Mouse (Mus musculus) embryonic facial prominence, embryonic 11.5 days (tissue): ENCODE data around the gene Hoxd12. TPM values are rescaled to one million over a fixed set of nuclear protein-coding genes. Genes with fewer than 3 reads are reported as not detected.
A peak's percentile ranks its signal among the peaks of the same experiment; 100 is the strongest.

Experiments used
- ATAC-seq: fragments of 200-750 bp; cut with Nextera tagmentation; replicated peaks from 2 replicates; pipeline ENCODE4 v1.8.0; 2017; ENCODE audit warnings: low read depth; ENCODE audit not compliant: insufficient number of reproducible peaks, low FRiP score, low TSS enrichment
- DNase-seq: peaks from one replicate; pipeline ENCODE4 v3.0.0-alpha.2; 2015; ENCODE audit warnings: low spot score
- H3K27ac ChIP-seq: fragments of 300-500 bp; sonication (generic); replicated peaks from 2 replicates; pipeline ENCODE4 v1.5.1; 2014; ENCODE audit warnings: mild to moderate bottlenecking, low read depth, low read length, control low read depth
- H3K27me3 ChIP-seq: fragments of 300-500 bp; sonication (generic); 2 replicates; pipeline ENCODE4 v1.6.1; 2014; ENCODE audit warnings: mild to moderate bottlenecking, low read length, moderate library complexity, mixed read lengths; ENCODE audit not compliant: control insufficient read depth, insufficient read depth
- H3K36me3 ChIP-seq: fragments of 300-500 bp; sonication (generic); replicated peaks from 2 replicates; pipeline ENCODE4 v1.6.1; 2014; ENCODE audit warnings: low read depth, mild to moderate bottlenecking, low read length, moderate library complexity, mixed read lengths; ENCODE audit not compliant: control insufficient read depth, insufficient read depth
- H3K4me1 ChIP-seq: fragments of 300-500 bp; sonication (generic); 2 replicates; pipeline ENCODE4 v1.6.1; 2014; ENCODE audit warnings: low read length, mixed read lengths; ENCODE audit not compliant: control insufficient read depth, insufficient read depth
- H3K4me2 ChIP-seq: fragments of 300-500 bp; sonication (generic); 2 replicates; pipeline ENCODE4 v1.6.1; 2014; ENCODE audit warnings: low read depth, mild to moderate bottlenecking, control low read depth, low read length, moderate library complexity
- H3K4me3 ChIP-seq: fragments of 300-500 bp; sonication (generic); 2 replicates; pipeline ENCODE4 v1.5.1; 2014; ENCODE audit warnings: low read depth, low read length, control low read depth
- H3K9ac ChIP-seq: fragments of 300-500 bp; sonication (generic); replicated peaks from 2 replicates; pipeline ENCODE4 v1.6.1; 2014; ENCODE audit warnings: mild to moderate bottlenecking, control low read depth, low read length
- H3K9me3 ChIP-seq: fragments of 300-500 bp; sonication (generic); replicated peaks from 2 replicates; pipeline ENCODE4 v1.6.1; 2016; ENCODE audit warnings: mild to moderate bottlenecking, low read length, inconsistent platforms, mixed read lengths; ENCODE audit not compliant: control insufficient read depth
- WGBS: fragments of 180-500 bp; shearing (Covaris S2); extraction: QIAGEN DNeasy Blood & Tissue Kit; methylation state at CpG from one replicate; pipeline ENCODE4 v1.1.7; 2014; 5-methylcytosine and 5-hydroxymethylcytosine counted together
- polyA plus RNA-seq: library from polyadenylated mRNA; unstranded; fragments of >200 nt; fragmentation: Nextera tagmentation; extraction: Ambion mirVana; gene quantifications from 2 replicates; pipeline ENCODE4 v1.2.1, GENCODE M21; 2014

Gene Hoxd12
- polyA plus RNA-seq, 1 experiment from 2014 or later: not detected

DNA sequence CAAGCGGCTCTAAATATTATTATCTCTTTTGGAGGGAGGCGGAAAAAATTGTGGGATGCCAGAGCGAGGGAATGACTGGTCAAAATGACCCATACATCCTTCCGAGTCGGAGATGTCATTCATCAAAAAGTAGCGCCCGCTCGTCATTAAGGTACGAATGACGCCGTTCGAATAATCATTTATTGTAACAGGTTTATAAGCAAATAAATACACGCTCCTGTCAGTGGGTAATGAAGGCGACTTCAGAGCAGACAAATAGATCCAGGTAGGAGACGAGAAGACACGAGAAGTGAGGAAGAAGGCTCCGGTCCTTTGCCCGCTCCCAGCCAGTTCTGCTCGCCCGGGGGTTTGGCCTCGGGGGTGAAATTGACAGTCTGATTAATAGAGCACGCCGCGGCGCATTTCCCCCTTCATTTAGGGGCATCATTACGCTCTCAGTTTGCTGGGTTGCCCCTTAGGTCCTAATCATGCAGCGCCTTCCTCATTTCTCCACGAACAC lies 15.3 kb upstream of the Hoxd12 start, which contains the start of gene Evx2:
Gene Evx2 (minus strand): TSS at position 51 of the 499 bp plus-strand sequence.
- Histone ChIP-seq H3K9me3 (no peaks in the 10 kb centered on the region), H3K36me3 (no peaks in the 10 kb centered on the region), H3K4me1 (no peaks in the 10 kb centered on the region; the same call in 1 of the 2 replicates), H3K27ac (no peak within 1 kb of the TSS), H3K4me3 (no peak within 1 kb of the TSS), H3K4me2 (no peak within 1 kb of the TSS), H3K27me3 (peaks cover 76% of the 10 kb centered on the region), H3K9ac (no peak within 1 kb of the TSS)
- DNase-seq (peak; percentile 28), ATAC-seq (no peak)
- 1% methylated on average over 28 of the region's 28 CpGs for WGBS

DNA sequence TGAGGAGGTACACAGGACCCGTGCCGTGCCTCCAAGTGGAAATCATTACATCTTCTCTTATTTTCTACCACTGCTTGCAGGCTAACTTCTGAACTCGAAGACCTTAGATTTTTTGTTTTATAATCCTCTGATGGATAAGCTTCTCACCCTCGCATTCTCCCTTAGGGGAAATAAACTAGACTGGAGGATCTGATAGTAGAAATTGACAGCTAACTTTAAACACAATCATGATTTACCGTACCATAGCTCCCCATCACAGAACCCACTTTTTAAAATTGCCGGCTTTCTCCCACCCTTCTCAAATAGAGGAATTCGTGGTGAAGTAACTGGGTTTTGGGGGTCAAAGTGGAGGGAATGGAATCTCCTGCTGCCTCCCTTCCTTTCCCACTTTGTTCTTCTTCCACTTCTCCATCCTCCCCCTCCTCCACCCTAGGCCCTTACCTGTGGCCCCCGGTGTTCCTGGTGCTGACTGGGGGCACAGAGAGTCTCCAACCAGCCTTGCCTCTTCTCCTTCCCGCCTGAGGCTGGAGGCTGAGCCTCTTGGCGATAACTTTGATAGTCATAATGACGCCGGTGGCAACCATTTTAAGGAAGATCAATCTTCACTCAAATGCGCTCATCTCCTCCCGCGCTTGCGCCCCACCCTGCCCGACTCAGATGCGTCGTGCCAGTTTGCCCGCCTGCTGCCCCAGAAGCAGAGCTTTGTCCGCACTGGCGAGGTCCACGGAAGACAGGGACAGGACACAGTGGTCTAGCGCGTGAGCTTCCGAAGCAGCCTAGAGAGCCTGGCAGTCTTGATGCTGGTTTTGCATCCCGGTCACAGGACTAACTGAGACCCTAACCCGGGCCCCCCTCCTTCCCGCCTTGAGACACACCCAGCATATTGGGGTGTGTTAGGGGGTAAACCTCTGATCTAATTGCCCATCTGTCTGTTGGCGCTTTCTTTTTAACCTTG lies 14.1 kb upstream of the Hoxd12 start:
- no peaks in the 10 kb centered on the region; the same call in 1 of the 2 replicates for H3K4me1 ChIP-seq
- no peak overlapping the region for H3K9ac ChIP-seq
- H3K4me2 ChIP-seq: no peak overlapping the region
- no peak overlapping the region for H3K4me3 ChIP-seq
- 4% methylated on average over 30 of the region's 30 CpGs for WGBS
- H3K9me3 ChIP-seq: no peaks in the 10 kb centered on the region
- peaks cover 74% of the 10 kb centered on the region for H3K27me3 ChIP-seq
- no peaks in the 10 kb centered on the region for H3K36me3 ChIP-seq
- peak; percentile 13 for DNase-seq
- no peak for ATAC-seq
- no peak overlapping the region for H3K27ac ChIP-seq

- H3K9ac ChIP-seq: no peak overlapping the region
- 0% methylated on average over 14 of the region's 14 CpGs for WGBS
- ATAC-seq: no peak; the same call in 1 of the 2 replicates
Observed at GRCm38 (mm10) chr2:74661685-74662084, 13.1 kb upstream of the Hoxd12 start.

GRCm38 (mm10) chr2:74663291-74663925 lies 11.4 kb upstream of the Hoxd12 start:
- Histone ChIP-seq H3K27me3 (peaks cover 79% of the 10 kb centered on the region), H3K4me2 (no peak overlapping the region), H3K4me1 (peaks cover 5% of the 10 kb centered on the region), H3K4me3 (no peak overlapping the region), H3K9me3 (no peaks in the 10 kb centered on the region), H3K9ac (no peak overlapping the region), H3K36me3 (no peaks in the 10 kb centered on the region), H3K27ac (no peak overlapping the region)
- no peak for ATAC-seq
- DNase-seq: no peak
- WGBS: 2% methylated on average over 18 of the region's 18 CpGs

More at GRCm38 (mm10) chr2:74661685-74662084, 13.1 kb upstream of the Hoxd12 start:
- Histone ChIP-seq H3K4me3 (no peak overlapping the region), H3K4me1 (no peaks in the 10 kb centered on the region; the same call in 1 of the 2 replicates), H3K36me3 (no peaks in the 10 kb centered on the region), H3K4me2 (no peak overlapping the region), H3K27me3 (peaks cover 73% of the 10 kb centered on the region), H3K27ac (no peak overlapping the region), H3K9me3 (no peaks in the 10 kb centered on the region)
- DNase-seq: peak; percentile 83

DNA sequence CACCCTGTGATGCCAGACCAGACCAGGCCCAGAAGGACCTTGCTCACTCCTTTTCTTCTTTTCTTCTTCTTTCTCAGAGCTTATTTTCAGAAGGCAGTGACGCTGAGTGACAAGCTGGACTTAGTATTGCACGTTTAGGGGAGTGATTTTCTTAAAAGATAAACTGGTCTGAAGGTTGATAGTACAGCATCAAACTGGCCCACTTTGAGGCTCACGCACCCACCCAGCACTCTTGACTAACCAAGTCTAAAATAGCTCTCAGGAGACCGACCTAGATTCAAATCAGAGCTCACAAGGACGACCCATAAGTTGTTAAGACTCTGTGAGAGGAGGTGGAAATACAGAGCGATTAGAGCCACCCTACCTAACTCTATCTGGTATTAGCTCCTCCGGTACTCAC lies 8.4 kb upstream of the Hoxd12 start:
- H3K4me2 ChIP-seq: no peak overlapping the region
- H3K4me3 ChIP-seq: no peak overlapping the region
- no peak overlapping the region for H3K9ac ChIP-seq
- DNase-seq (no peak), ATAC-seq (no peak)
- WGBS: 1% methylated on average over 7 of the region's 7 CpGs
- H3K27ac ChIP-seq: no peak overlapping the region
- no peaks in the 10 kb centered on the region for H3K36me3 ChIP-seq
- H3K4me1 ChIP-seq: peaks cover 7% of the 10 kb centered on the region
- peaks cover 81% of the 10 kb centered on the region for H3K27me3 ChIP-seq
- no peaks in the 10 kb centered on the region for H3K9me3 ChIP-seq

- H3K27ac ChIP-seq: no peak overlapping the region
- peaks cover 7% of the 10 kb centered on the region for H3K4me1 ChIP-seq
- no peaks in the 10 kb centered on the region for H3K9me3 ChIP-seq
- no peak overlapping the region for H3K4me2 ChIP-seq
- ATAC-seq: no peak
- H3K27me3 ChIP-seq: peaks cover 79% of the 10 kb centered on the region
- no peak for DNase-seq
- H3K9ac ChIP-seq: no peak overlapping the region
- no peaks in the 10 kb centered on the region for H3K36me3 ChIP-seq
- 2% methylated on average over 36 of the region's 36 CpGs for WGBS
- H3K4me3 ChIP-seq: no peak overlapping the region; the same call in 1 of the 2 replicates
Observed at GRCm38 (mm10) chr2:74667191-74667841, 7.5 kb upstream of the Hoxd12 start.

DNA sequence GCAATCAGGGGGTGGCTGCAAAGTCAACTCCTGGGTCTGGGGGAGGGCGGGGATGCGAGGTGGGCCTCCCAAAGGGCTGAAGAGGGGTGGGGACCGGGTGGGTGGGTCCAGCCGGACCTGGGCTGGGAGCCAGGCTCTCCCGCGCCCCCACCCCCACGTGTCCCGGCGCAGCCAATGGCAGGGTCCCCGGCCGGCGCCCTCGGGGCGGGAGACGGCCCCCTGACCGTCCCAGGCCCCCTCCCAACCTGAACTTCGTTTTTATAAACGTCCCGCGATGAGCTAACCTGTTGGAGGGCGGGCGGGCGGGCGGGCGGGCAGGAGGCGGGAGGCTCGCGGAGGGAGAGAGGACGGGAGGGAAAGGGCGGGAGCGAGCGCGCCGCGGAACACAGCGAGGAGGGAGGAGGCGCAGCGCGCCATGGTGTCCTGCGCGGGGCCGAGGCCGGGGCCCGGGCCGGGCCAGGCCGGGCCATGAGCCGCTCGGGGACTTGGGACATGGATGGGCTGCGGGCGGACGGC lies 6.9 kb upstream of the Hoxd12 start, which contains the start of gene Hoxd13:
Gene Hoxd13 (plus strand): TSS at position 469 of the 516 bp plus-strand sequence.
- no peak within 1 kb of the TSS; the same call in 1 of the 2 replicates for H3K9ac ChIP-seq

More for the DNA sequence above, 6.9 kb upstream of the Hoxd12 start, which contains the start of gene Hoxd13:
- 2% methylated on average over 23 of the region's 51 CpGs for WGBS
- Histone ChIP-seq H3K4me3 (peak within 1 kb of the TSS; percentile 32), H3K36me3 (no peaks in the 10 kb centered on the region), H3K27ac (no peak within 1 kb of the TSS), H3K27me3 (peaks cover 80% of the 10 kb centered on the region), H3K4me1 (peaks cover 7% of the 10 kb centered on the region), H3K9me3 (no peaks in the 10 kb centered on the region), H3K4me2 (peak within 1 kb of the TSS; percentile 51)
- DNase-seq (no peak), ATAC-seq (no peak; the same call in 1 of the 2 replicates)
